Mouse (Mus musculus) heart, postnatal 10 days (tissue): ENCODE measurements around the gene Zdhhc8. TPM values are rescaled to one million over a fixed set of nuclear protein-coding genes. Genes with fewer than 3 reads are reported as not detected.

Experiments used
- DNase-seq, 2 experiments: peaks; one replicate each; pipeline ENCODE4 v3.0.0; 2021
- intact Hi-C: fragments of 180-260 bp; cut with DNase I; formaldehyde crosslinking; loops from one replicate; pipeline ENCODE4 v1.15.1; 2025
- total RNA-seq, 2 experiments: library from RNA; stranded (reverse); gene quantifications; 2 replicates each; pipeline ENCODE4 v1.2.3; 2021

Gene Zdhhc8
- 10 to 100 TPM; 33.2 to 35.7 TPM for total RNA-seq

- DNase-seq: peak; percentile 38 to 49
- intact Hi-C loops: no loop called here
These were observed at the start of gene Zdhhc8 for GRCm38 (mm10) chr16:18234671-18235388. Gene Zdhhc8 (minus strand): TSS chr16:18235136.

GRCm38 (mm10) chr16:18275166-18275565, 40.2 kb upstream of the Zdhhc8 start:
- intact Hi-C loops: no loop called here

GRCm38 (mm10) chr16:18268182-18268581, 33.2 kb upstream of the Zdhhc8 start:
- intact Hi-C loops: no loop called here
- no peak for DNase-seq

More at GRCm38 (mm10) chr16:18275166-18275565, 40.2 kb upstream of the Zdhhc8 start:
- no peak for DNase-seq

GRCm38 (mm10) chr16:18265024-18265423, 30.1 kb upstream of the Zdhhc8 start:
- intact Hi-C loops: no loop called here
- DNase-seq: no peak

GRCm38 (mm10) chr16:18258221-18258620, 23.3 kb upstream of the Zdhhc8 start, which contains the start of gene Gm49776:
Gene Gm49776 (minus strand): TSS chr16:18258321.
- intact Hi-C loops: no loop called here

GRCm38 (mm10) chr16:18253866-18254265, 18.9 kb upstream of the Zdhhc8 start:
- intact Hi-C loops: no loop called here
- DNase-seq: no peak

More at GRCm38 (mm10) chr16:18258221-18258620, 23.3 kb upstream of the Zdhhc8 start, which contains the start of gene Gm49776:
- DNase-seq: no peak

GRCm38 (mm10) chr16:18252736-18253135, 17.8 kb upstream of the Zdhhc8 start:
- no peak for DNase-seq
- intact Hi-C loops: no loop called here

- DNase-seq: no peak
- intact Hi-C loops: loop anchor here (2.0 kb wide), 1 partner anchor 36 kb away; no protein-coding TSS in a partner anchor
These were observed 16.2 kb upstream of the Zdhhc8 start for GRCm38 (mm10) chr16:18250828-18251790.

GRCm38 (mm10) chr16:18250231-18250630, 15.3 kb upstream of the Zdhhc8 start:
- intact Hi-C loops: loop anchor here (2.0 kb wide), 1 partner anchor 37 kb away; no protein-coding TSS in a partner anchor
- DNase-seq: no peak

- intact Hi-C loops: no loop called here
- DNase-seq: peak; percentile 55 to 61
These were observed 14.5 kb upstream of the Zdhhc8 start for GRCm38 (mm10) chr16:18249364-18249967.

GRCm38 (mm10) chr16:18248433-18249363, 13.8 kb upstream of the Zdhhc8 start, which contains the start of the genes Trmt2a and Ranbp1:
Gene Trmt2a (plus strand): TSS chr16:18248679.
Gene Ranbp1 (minus strand): TSS chr16:18248732.
- intact Hi-C loops: no loop called here
- DNase-seq: peak; percentile 99

- no peak for DNase-seq
- intact Hi-C loops: no loop called here
These were observed 12.8 kb upstream of the Zdhhc8 start for GRCm38 (mm10) chr16:18247521-18248399.

GRCm38 (mm10) chr16:18241581-18241980, 6.6 kb upstream of the Zdhhc8 start:
- intact Hi-C loops: no loop called here
- DNase-seq: no peak

- DNase-seq: no peak
- intact Hi-C loops: no loop called here
These were observed 2.0 kb upstream of the Zdhhc8 start for GRCm38 (mm10) chr16:18236676-18237501.

GRCm38 (mm10) chr16:18235389-18236065, 591 bp upstream of the Zdhhc8 start:
- intact Hi-C loops: no loop called here
- peak; percentile 81 to 85 for DNase-seq

GRCm38 (mm10) chr16:18233919-18234670, 841 bp downstream of the Zdhhc8 start:
- DNase-seq: no peak
- intact Hi-C loops: no loop called here
